Mouse (Mus musculus) ovary, postnatal 10 days (tissue): ENCODE data around the gene Cyp26b1.
"Not testable (repeated sequence)": the region's sequence is repeated elsewhere in the genome, so short reads cannot be mapped to it uniquely, and the experiment has no call there.

ENCODE experiments used
- DNase-seq: peaks from one replicate; pipeline ENCODE4 v3.0.0; 2022; ENCODE audit warnings: low spot score

Gene Cyp26b1

DNA sequence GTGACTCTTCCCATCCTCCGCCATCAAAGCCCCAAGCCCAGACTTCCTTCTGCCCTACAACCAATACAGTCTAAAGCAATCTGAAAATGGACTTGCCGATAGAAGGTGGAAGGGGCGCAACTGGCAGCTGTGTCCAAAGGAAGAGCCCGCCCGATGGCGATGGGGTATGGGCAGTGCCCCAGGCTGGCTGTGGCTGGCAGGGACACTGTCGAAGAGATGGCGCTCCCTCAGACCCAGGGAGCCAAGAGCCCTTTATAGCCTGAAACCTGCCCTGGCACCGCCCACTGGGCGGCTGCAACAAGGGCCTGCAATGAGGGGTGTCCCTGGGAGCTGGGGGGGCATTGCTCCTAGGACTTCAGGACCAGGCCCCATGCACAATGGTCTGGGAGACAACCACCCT is at the start of gene Cyp26b1:
Gene Cyp26b1 (minus strand): TSS at position 216 of the 400 bp plus-strand sequence.
- no peak for DNase-seq

DNA sequence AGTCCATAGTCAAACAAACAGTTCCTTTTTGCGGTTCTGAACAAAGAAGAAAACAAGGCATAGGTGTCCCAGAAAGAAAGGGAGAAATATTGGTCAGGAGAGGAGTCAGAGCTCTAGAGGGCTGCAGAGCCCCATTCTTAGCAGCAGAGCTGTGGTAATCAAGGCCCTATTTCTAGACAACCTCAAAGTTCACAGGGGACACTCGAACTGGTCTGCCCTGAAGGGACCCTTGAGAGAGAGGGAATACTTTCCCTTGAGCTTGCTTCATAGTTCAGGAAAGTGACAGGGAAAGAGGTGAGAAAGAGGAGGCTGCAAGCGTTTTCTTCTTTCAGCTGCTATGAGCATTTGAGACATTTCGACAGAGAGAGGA is 47.3 kb upstream of the Cyp26b1 start:
- DNase-seq = no peak

DNA sequence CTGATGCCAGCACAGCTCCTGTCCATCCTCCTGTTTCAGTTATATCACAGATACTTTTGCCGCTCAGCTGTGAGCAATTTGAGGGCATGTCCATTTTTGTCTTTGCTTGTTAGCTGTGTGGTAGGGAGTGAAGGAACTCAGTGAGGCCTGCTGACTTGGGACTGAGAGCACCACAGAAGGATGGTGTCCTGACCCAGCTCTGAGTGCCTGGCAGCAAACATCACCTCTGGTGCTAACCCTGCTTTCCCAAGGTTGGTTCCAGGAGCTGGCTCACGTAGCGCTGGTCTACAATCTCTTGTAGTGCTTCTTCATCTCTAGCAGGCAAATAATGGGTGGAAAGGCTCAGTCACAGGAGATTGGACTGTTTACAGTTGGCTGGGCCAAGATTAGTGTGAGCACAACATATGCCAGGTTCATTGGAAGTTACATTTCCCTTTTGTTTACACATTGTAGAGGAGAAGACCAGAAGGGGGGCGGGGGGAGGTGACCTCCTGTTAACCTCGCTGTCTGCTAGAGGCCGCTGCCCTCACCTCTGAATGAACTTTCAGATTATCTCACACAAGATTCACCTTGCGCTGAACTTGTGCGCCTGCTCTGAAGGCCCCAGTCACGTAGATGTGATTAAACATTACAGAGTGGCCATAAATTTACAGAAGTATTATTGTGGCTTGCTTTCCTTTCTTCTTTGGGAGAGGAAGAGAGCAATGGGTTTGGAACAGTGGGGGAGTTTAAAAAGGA is 46.8 kb upstream of the Cyp26b1 start:
- no peak for DNase-seq

DNA sequence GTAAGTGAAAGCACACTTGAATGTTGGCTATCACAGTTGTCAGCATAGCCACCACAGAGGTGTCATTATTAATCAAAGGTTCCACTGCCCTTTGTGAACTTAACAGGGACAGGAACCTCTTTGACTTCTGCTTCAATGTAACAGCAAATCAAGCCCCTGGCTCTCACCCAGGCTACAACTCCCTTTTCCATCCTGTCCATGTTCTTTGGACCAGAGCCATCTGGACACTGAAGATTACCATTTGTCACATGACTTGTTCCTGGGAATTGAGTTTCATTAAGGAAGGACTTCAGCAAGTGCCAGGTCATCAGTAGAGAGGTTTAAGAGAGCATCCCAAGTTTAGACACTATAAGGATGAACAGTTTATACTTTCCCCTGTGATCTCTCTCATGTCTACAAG is 44.5 kb upstream of the Cyp26b1 start:
- no peak for DNase-seq

DNA sequence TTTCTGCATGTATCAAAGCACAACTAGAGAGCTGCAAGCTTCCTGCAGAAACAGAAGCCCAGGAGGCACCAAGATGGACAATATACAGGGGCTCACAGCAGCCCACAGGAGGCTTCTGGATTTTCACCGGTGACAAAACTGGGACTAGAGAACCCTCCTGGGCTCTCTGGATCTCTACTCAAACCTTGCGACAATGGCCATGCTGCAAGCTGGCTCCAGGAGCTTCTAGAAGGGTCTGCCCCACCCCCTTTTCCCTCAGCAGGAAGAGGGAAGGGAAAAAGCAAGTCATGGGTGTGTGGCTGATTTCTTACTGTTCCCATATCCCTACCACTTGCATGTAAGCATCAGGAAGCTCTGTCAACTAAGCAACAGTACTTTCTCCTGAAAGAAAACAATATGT is 37.9 kb upstream of the Cyp26b1 start:
- DNase-seq = no peak

DNA sequence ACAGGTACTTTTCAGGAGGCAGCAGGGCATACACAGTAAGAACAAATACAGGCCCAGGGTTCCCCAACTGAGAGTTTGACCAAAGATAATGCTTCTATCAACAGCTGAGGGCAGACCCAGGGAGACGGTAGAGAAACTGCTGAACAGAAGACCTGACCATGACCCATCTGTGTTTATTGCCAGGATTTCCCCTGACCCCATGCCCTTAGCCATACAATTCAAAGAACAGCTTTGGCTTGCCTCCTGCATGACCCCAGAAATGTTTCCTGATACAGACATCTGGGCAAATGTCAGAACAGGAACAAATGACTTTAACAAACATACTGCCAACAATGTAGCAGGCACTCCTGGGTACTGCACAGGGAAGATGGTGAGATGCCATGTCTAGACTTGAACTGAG is 36.6 kb upstream of the Cyp26b1 start:
- DNase-seq = no peak

DNA sequence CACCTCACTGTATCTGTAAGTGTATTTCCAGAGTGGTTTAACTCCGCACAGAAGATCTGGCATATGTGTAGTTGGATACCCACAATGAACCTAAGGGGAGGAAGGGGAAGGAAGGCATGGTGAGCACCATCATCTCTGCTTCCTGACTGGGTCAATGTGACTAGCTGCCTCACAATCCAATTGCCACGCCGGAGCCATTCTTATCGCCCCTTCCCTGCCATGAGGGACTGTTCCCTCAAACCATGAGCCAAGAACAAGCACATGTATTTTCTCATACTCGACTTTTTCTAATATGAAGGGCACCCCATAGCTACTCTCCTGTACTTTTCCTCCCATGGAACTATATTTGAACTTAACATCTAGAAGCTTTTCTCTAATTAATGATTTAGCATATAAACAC is 35.1 kb upstream of the Cyp26b1 start:
- DNase-seq = no peak

DNA sequence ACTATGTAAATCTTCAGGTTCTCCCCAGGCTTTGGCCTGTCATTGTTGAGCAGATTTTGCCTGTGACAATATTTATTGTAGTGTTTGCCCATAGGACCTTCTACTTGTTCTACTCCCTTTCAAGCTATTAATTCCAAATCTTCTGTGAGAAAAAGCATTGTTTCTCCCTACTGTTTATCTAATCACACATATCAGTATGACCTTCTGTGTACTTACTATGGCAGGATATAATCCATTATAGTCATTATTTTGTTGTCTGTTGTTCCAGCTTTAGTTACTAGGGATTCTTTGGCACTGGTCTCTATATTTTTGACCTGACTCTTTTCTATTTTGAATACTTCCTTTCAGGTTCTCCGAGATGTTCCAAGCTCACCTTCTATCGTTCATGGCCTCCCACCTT is 32.7 kb upstream of the Cyp26b1 start:
- DNase-seq = no peak

DNA sequence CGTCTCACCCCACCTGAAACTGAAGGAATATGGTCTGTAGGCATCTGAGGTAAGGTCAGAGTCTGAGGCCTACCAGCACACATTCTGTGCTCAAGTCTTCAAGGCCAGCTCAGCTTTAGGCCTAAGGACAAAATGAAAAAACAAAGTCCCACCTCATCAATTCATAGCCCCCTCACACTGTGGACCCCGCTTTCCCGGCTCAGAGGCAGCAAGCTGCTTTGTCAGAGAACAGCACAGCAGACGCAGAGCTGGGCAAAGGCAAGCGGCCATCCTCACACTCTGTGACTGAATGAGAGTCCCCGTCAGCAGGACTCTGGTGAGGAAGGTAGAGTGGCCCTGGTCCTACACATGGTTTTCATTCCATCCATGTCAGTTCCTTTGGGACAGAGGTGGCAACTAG is 25.5 kb upstream of the Cyp26b1 start:
- DNase-seq = no peak

DNA sequence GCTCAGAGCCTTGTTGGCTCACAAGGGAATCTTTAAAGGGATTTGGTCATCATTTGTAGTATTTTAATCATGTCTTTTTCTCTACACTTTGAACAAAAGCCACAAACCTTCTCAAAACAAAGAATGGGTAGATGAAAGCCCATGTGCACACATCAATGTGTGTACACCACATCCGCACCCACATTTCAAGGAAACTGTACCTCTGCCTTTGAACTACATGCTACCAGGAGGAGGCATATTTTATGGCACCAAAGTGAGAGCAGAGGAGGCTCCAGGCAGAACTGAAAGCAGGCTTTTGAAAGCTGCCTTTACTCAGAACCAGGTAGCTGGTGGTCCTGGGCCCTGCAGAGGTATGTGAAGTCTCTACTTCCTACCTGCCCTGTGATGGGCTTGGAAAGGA is 23.3 kb upstream of the Cyp26b1 start:
- DNase-seq = no peak

DNA sequence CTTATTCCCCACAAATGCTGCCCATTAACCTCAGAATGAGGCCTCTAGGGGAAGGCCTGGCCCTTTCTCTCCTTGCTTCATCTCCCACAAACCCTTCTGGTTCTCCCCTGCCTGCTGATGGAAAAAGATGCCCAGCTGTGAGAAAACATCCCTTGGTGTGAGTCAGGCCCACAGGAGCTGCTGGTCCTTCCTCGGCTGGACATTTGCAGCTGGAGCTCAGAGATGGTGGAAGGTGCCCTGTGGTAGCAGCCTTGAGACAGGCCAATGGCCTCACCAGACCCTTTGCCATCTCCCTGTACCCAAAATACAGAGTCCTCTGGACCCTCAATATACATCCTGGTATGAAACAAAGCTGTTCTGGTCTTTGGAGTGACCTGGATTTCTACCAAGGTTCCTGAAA is 22.9 kb upstream of the Cyp26b1 start:
- no peak for DNase-seq

DNA sequence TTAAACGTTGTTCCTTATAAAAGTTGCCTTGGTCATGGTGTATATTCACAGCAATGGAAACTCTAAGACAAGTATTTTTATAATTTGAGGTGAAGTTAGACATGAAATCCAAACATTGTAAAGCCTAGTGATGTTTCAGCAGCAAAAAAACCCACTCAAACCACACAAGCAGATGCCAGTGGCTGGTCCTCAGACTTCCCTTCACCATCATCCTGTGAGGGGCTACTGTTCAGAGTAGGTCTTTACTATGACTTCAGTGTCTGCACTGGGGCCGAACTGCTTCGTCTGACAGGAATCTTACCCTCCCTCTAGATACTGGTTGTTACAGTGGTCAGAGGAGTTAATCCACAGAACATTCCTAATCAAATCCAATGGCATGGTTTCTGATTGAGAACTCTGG is 19.9 kb upstream of the Cyp26b1 start:
- no peak for DNase-seq

DNA sequence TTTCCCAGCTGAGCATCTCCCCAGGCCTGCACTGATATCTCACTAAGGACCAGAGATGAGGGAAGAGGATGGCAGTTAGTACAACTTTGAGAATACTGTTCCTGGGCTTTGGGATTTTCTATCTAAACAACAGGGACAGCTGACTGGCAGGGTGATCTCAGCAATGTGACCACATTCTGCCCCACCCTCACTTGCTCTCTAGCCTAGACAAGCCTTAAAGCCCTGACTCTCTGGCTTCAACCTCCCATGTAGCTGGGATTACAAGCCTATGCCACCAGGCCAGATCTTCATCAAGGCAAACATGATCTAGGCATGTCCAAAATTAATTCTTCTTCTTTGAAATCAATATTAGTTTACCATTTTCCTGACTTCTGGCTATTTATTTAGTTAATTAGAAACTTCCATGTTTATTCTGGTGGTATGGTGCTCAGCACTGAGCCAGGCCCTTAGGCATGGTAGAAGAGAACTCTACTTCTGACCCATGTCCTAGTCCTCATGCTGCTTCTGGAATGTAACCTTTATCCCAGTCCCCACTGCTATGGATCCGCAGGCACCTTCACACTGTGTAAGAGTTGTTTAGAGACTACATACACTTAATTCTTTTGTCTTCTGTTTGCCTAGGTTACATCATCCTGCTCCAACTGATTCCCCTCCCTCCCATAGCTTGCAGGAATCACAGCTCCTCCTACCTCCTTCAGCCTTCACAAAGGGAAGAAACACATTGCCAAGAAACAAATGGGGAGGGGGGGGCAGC is 7.6 kb upstream of the Cyp26b1 start:
- DNase-seq = no peak

DNA sequence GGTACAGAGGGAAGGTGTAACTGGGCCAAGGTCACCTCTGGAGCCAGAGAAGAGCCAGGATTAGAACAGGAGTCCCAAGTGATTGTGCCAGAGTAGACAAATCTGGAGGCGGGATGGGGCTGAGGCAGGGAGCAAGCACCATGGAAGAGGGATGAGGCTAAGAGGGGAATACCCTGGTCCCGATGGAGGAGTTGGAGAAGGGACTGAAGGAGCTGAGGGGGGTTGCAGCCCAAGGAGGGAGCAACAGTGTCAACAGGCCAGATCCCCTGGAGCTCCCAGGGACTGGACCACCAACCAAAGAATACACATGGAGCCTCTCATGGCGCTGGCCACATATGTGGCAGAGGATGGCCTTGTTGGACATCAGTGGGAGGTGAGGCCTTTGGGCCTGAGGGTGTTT is 5.6 kb upstream of the Cyp26b1 start:
- not testable (repeated sequence) for DNase-seq

DNA sequence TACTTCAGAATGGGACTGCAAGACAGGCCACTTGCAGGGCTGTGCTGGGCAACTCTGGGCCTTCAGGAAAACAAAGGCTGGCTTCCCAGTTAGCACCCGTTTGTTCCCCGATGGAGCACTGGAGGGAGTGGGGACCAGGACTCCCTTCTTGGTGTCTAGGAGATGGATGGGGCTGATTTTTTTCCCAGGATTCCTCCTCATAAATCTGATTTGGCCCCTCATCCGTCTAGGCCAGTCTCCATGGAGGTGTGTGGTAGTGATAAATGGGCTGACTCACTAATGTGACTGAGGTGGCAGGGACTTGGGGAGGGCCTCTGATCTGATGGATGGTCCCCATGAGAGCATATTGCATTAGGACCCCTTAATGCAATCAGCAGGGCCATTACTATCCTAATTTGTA is 5.0 kb upstream of the Cyp26b1 start:
- DNase-seq = no peak

DNA sequence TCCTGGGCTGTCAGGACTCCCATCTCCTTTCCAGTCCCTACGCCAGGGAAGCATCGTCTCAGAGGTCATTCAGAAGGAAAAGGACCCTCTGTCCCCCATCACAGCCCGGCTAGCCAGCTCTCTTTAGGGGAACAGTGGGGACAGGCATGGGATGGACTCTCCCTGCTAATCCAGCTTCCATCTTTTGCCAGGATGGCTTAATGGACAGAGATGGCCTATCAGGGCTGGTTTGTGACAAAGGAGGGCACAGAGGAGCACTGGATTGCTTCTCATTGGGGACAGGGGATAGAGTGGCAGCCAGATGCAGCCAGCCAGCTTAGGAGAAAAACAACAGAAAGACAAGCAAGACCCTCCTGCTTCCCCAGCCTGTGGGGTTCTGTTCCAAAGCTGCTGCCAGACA is 918 bp upstream of the Cyp26b1 start:
- no peak for DNase-seq

DNA sequence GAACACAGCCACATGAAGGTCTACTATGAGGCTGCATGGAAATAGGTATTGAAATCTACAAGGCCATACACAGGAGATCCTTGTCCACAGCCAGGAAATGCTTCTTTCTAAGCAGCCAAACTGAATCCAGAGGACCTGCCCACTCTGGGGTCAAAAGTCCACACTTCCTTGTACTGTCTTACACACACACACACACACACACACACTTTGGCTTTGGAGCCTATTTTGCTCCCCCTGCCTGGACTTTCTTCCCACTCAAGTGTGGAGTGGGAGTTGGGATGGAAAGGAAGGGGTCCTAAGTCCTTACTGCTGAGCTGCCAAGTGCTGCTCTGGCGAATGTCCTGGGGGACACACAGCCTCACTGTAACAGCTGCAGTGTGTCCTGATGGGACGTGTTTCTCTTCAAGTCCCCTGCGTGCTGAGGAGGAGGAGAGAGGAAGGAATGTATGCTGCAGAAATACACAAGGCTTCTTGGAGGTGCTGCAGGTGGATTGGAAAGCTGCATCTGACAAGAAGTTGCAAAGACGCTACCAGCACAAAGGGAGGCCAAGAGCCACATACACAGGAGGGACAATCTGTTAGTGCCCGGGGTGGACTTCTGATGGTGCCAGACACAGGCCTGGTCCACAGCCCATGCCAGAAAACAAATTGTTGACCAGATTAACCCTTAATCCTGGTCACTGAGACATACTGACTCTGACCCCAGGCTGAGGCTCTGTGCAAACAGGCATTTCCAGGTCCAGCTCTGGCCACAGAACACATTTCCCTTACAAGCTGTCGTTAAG is 2.6 kb downstream of the Cyp26b1 start:
- no peak for DNase-seq

DNA sequence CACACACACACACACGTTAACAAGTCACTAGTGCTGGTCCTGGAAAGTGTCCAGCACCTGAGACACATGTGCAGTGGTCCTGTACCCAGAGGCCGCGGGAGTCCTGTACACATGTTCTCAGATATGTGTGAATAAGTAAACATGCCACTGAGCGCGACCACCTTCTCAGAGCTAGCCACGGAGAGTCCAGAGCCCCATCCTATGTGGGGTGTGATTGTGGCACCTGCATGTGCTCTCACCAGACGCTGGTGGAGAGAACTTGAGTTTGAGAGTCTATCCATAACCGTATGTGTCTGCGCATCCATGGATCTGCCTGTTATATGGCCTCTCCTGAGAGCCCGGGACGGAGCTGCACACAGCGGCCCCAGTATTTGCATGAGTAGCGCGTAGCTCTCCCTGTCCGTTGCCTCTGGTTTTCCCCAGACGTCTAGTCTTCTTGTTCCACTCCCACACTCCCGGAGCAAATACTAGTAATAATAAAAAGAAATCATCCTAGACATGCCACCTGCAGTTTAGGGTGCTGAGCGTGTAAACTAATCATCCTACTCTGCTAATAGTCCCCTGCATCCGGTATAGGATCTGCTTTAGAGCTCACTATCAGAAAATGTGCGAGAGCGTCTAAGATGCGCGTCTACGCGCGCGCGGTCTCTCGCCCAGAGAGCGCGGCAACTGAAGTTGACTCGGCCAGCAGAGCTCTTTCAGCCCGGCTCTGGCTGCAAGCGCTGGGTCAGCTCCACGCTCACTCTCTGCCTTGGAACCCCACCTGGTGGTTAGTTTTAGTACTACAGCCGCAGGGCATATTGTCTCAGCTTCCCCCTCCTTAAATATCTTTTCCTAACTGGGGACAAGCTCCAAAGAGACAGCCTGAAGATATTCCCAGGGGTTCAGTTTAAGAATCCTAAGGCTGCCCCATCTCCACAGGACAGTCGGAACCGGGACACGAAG is 3.7 kb downstream of the Cyp26b1 start:
- peak; percentile 80 for DNase-seq

DNA sequence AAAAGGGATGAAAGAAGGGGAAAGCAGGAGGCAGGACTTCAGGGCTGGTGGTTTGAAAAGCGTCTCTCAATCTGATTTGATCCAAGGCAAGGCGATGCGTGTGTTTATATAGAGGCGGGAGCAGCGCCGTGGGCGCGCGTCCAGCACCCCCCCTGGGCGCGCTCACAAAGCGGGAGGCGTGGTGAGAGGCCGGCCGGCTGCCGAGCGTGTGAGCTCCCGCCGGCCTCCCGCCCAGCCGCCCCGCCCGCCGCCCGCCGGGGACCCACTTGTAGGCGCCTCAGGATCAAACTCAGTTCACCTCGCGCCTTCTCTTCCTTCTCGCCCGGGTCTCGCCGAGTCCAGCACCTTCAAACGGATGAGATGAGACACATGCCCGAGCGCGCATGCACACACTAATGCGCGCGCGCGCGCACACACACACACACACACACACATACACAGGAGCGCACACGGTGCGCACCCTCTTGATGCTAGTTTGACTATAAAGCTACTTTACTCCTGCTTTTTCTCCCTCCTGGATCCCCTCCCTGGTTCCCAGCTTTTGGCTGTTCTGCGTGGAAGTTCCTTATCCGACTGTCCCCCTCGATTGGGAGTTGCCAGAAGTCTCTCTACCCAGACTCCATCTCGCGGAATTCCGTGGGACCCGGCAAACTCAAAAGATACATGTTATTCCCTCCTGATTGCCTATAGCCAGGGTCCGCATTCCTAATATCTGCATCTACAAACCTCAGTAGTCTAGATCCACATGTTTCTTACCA is 4.6 kb downstream of the Cyp26b1 start:
- no peak for DNase-seq

DNA sequence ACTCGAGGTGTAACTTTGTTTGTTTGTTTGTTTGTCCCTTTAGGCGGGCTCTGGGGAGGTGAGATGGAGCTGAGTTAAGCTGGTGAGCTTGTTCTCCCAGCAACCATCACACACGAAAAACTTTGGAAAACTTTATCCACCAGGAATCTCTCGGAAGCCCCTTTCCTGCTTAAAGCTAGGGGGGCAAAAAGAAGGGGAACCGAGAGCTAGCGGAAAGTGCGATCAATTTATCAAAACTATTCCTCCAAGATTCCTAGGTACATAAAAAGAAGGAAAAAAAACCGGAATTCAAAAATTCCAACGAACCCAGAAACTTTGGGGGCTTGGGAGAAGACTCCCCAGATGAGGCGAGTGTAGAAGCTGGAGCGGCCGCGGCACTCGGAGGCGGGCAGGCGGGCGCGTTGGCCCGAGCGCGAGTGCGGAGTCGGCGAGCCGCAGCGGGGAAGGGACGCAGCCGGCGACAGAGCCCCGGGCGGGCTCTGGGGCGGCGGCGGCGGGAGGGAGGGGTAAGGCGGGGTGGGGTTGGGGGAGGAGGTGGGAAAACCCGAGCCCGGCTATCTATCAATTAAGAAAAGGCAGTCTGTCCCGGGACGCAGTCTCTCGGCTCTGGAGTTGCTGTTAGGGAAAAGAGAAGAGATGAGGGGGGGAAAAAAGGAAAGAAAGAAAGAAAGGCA is 5.3 kb downstream of the Cyp26b1 start:
- DNase-seq = no peak
